Mouse (Mus musculus) ovary, adult 18-20 months (tissue): Measurements from ENCODE around the gene Bcat1.

Experiments used
- DNase-seq: peaks from one replicate; pipeline ENCODE4 v3.0.0; 2022; ENCODE audit warnings: low spot score, mixed read lengths

Gene Bcat1

GRCm38 (mm10) chr6:145009859-145010818 is 65.8 kb downstream of the Bcat1 start:
- DNase-seq, result no peak

GRCm38 (mm10) chr6:145003459-145003858 is 72.5 kb downstream of the Bcat1 start:
- DNase-seq, result no peak

GRCm38 (mm10) chr6:145002094-145002936 is 73.7 kb downstream of the Bcat1 start:
- DNase-seq, result no peak

- no peak for DNase-seq
Measured at GRCm38 (mm10) chr6:145001493-145001892, 74.5 kb downstream of the Bcat1 start.

GRCm38 (mm10) chr6:144997229-144997628 is 78.8 kb downstream of the Bcat1 start:
- DNase-seq, result no peak

GRCm38 (mm10) chr6:144992111-144992510 is 83.9 kb downstream of the Bcat1 start:
- no peak for DNase-seq

- DNase-seq, result no peak
Measured at GRCm38 (mm10) chr6:144989193-144989592, 86.8 kb downstream of the Bcat1 start.

GRCm38 (mm10) chr6:144987676-144988075 is 88.3 kb downstream of the Bcat1 start:
- no peak for DNase-seq

- no peak for DNase-seq
Measured at GRCm38 (mm10) chr6:144987216-144987615, 88.8 kb downstream of the Bcat1 start.

GRCm38 (mm10) chr6:144984221-144984620 is 91.8 kb downstream of the Bcat1 start:
- DNase-seq, result no peak

- no peak for DNase-seq
Measured at GRCm38 (mm10) chr6:144982093-144982492, 93.9 kb downstream of the Bcat1 start.

GRCm38 (mm10) chr6:144972351-144972750 is 103.6 kb downstream of the Bcat1 start:
- DNase-seq, result no peak

GRCm38 (mm10) chr6:144970900-144971299 is 105.1 kb downstream of the Bcat1 start:
- DNase-seq, result no peak

GRCm38 (mm10) chr6:144967536-144967935 is 108.4 kb downstream of the Bcat1 start:
- no peak for DNase-seq

GRCm38 (mm10) chr6:144964205-144964604 is 111.8 kb downstream of the Bcat1 start:
- DNase-seq, result no peak

- DNase-seq, result no peak
Measured at GRCm38 (mm10) chr6:144963156-144963555, 112.8 kb downstream of the Bcat1 start.

GRCm38 (mm10) chr6:144962013-144962354 is 114.0 kb downstream of the Bcat1 start:
- no peak for DNase-seq

- DNase-seq, result no peak
Measured at GRCm38 (mm10) chr6:144961253-144962012, 114.6 kb downstream of the Bcat1 start.

- DNase-seq, result no peak
Measured at GRCm38 (mm10) chr6:144955887-144956547, 120.0 kb downstream of the Bcat1 start.

GRCm38 (mm10) chr6:144952885-144953284 is 123.1 kb downstream of the Bcat1 start:
- DNase-seq, result no peak
